Mouse (Mus musculus): ENCODE measurements around the gene Insyn1. TPM values are rescaled to one million over a fixed set of nuclear protein-coding genes. Genes with fewer than 3 reads are reported as not detected.

Insyn1 gene
- 10 to 100 TPM; 21.3 to 34.2 (median 28.3) TPM for total RNA-seq (2022)

DNA sequence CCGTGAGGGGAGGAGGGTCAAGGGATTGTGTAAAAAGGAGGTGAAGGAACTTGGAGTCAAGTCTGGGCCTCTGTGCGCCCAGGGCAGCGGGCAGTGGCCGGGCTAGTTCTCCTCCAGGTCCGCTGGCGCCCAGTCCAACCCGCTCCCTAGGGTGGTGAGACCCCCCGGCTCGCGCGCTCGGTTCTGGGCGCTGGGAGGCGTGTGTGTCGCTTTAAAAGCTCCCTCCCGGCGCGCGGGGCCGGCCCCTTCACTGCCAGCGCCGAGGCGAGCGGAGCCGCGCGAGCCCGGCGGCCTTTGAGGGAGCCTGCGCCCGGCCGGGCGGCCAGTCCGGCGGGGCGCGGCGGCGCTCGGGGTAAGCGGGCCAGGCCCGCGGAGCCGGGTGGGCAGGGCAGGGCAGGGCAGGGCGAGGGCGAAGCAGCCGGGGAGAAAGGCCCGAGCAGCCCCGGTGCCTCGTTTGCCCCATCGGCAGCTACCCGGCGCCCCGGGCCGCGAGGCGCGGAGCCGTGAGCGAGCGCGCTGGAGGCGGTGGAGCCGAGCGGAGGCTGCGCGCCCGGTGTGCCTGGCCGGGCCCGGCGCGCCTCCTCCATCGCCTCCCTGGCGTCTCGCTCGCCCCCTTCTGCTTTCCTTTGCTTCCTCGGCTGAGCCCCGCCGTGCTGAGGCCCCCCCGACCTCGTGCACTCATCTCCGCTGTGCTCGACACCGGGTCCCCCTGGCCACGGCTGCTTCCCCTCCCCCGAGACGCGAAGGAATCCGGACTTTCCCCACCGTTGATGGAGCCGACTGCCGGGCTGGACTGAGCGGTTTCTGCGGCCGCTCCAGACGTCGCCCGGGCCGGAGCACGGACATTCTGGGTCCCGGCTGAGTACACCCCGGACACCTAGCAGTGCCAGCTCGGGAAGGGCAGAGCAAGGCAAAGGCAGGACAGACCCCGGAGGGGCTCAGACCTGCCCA lies at the start of gene Insyn1:
TSS of gene Insyn1 (plus strand) at position 753 of the 951 bp plus-strand sequence.
- DNase-seq (ENCODE audit: low spot score in 2 of 2), result peak; percentile 20 to 35

DNA sequence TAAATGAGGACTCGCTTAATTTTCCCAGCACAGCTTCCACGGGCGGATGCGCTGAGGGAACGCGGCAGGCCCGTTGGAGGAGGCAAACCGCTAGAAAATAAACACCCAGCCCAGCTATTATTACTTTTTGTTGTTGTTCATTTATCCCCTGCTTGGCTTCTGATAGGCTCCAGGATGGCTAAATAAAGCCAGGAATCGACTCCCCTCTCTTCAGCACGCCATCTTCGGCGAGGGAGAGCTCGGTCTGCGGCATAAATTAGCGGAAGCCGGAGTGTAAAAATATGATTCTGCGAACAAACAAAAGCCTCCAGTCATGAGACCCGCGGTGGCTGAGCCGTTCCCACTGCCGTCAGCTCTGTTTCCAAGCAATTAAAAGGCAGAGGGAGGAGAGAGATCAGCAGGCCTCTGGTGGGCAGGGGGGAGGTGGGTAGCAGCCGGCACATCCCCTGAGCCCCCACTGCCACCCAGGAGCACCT lies 49.4 kb upstream of the Insyn1 start:
- DNase-seq (ENCODE audit: low spot score in 2 of 2), result no peak

DNA sequence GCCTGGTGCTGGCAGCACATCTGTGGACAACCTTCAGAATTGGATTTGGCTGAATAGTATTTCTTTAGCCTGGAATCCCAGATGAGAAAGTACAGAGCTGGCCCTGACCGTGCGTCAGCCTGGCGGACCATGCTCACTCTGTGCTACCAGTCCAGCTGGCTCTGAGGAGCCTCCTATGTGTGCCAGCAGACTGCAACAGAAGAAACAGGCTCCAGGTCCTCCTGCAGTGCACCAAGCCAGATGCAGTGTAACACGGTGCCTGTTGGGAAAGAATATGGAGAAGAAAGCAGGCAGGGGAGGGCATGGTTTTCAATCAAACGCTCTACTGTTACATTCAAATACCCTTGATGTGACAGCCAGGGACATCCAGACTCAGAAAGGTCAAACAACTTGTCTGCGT lies 48.3 kb upstream of the Insyn1 start:
- peak; percentile 8 to 40 for DNase-seq (ENCODE audit: low spot score in 2 of 2)

- DNase-seq (ENCODE audit: low spot score in 2 of 2), result no peak
Measured at GRCm38 (mm10) chr9:58440614-58441013, 47.8 kb upstream of the Insyn1 start.

DNA sequence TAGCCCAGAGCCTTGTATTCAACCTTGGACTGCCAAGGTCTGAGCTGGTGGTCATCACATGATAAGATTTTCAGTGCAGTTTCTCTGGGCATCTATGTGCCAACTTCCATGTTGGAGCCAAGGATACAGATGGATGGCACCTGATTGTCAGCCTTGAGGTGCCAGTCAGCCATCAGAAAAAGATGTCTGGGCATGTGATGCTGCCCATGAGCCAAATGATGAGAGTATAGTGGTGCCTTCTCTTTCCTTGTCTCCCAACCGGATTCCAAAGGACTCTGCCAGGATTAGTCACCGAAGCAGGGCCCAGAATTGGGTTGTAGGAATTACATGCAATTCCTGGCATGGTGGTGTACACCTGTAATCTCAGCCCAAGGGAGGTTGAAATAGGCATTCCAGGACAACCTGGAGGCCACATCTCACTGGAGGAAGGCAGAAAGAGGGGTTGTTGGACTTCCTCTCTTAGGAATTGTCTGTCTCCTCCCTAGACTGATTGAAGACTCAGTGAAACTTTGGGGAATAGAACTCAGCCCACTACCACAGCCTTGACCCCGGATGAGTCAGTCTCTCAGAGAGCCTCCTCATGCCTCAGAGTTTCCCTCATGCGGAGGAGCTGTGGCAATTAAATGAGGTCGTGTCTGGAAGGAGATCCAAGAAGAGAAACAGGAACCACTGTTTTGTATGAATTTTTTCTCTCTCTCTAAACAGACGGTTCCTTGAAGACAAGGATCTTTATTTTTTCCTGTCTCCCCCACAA lies 46.9 kb upstream of the Insyn1 start:
- no peak for DNase-seq (ENCODE audit: low spot score in 2 of 2)

GRCm38 (mm10) chr9:58442105-58443010 lies 46.0 kb upstream of the Insyn1 start:
- DNase-seq (ENCODE audit: low spot score in 2 of 2), result no peak

DNA sequence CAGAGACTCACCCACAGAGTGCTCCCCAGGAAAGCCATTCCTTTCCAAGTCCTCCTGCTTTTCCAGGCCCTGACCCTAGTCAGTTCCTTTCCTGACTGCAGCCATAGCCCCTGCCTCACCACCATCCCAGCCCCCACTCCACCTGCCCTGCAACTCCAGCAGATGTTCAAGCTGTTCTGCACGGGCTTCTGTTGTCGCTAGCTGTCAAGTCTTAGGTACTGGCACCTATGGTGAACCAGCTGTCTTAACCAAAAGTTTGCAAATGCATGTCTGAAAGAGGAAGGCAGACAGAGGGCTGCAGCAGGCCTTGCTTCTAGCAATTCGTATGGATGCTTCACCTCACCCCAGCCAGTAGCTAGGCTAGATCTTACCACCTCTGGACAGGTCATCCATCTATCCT lies 45.3 kb upstream of the Insyn1 start:
- DNase-seq (ENCODE audit: low spot score in 2 of 2), result no peak

DNA sequence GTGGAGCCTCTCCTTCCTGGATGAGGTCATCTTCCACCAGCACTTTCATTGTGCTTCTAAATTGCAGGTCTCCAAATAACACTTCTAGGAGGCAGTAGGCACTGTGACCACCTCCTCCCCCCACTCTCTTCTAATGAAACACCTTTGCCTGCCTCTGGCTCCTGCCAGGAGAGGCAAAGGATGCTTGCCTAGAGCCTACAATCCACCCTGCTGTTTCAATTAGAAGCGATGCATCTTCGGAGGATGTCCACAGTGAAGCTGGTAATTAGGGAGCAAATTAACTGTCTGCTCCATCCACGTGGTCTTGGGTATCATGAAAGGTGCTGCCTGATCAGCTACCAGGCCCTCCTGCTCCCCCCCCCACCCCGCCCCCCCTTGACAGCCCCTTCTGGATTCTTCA lies 41.6 kb upstream of the Insyn1 start:
- no peak for DNase-seq (ENCODE audit: low spot score in 2 of 2)

- DNase-seq (ENCODE audit: low spot score in 2 of 2), result no peak
Measured at GRCm38 (mm10) chr9:58447997-58448595, 40.3 kb upstream of the Insyn1 start.

DNA sequence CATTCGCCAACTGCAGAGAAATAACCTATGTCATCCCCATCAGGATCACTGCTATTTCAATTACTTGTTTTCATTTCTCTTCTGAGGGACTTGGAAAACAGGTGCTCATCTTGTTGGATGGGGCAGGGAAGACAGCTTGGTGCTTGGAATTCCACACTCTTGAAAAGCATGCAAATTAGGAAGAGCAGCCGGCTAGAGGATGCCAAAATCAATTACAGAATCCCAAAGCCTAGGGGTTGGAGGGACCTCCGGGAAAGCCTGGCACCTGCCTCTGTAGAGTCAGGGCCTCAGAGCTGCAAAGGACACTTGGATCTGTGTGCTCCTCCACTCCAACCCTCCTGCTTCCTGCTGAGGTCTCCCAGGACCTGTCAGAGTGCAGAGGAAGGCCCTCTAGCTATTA lies 38.9 kb upstream of the Insyn1 start:
- no peak for DNase-seq (ENCODE audit: low spot score in 2 of 2)

DNA sequence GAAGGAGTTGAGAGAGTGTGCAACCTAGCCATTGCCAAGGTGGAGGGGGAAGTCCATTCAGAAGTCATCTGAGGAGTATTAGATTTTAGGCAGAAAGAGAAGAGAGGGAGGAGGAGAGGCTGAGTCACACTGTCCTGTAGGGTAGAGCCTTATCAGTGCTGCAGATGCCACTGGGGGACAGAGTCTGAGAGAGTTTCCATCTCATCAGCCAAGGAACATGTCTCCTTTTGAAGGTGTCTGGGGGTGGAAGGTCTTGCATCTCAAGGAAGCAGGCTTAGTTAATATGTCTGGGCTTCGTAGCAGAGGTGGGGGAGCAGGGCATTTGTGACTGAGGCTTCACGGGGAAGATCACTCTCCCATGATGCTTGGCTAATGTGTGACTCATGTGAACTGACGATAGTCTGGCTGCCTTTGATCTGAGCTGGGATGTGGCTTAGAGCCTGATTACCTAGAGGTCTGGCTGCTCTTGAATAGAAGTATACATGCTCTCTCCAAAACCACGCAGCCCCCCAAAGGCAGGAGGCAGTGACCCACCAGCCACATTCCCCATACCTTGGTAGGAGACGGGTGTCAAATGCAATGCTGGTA lies 34.5 kb upstream of the Insyn1 start:
- no peak for DNase-seq (ENCODE audit: low spot score in 2 of 2)

- no peak for DNase-seq (ENCODE audit: low spot score in 2 of 2)
Measured at GRCm38 (mm10) chr9:58454886-58455285, 33.5 kb upstream of the Insyn1 start.

DNA sequence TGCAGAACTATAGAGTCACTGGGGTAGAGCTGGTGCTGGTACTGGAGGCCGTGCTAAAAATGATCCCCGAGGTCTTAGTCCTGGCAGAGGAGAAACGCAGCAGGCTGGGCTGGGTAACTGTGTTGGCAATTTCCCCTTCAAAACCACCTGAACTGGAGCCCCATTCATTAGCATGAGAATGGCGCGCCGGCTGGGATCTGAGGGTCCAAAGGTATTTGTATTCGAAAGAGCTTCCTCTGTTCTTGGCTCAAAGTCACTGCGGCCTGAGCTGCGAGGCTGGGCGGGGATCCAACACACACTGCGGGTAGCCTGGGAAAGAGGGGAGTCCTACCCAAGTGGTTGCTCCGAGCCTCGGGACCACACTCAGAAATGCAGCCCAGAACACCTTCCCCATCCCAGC lies 32.6 kb upstream of the Insyn1 start:
- DNase-seq (ENCODE audit: low spot score in 2 of 2), result no peak

- DNase-seq (ENCODE audit: low spot score in 2 of 2), result no peak
Measured at GRCm38 (mm10) chr9:58457481-58457955, 30.9 kb upstream of the Insyn1 start.

- DNase-seq (ENCODE audit: low spot score in 2 of 2), result no peak
Measured at GRCm38 (mm10) chr9:58458341-58458740, 30.1 kb upstream of the Insyn1 start.

DNA sequence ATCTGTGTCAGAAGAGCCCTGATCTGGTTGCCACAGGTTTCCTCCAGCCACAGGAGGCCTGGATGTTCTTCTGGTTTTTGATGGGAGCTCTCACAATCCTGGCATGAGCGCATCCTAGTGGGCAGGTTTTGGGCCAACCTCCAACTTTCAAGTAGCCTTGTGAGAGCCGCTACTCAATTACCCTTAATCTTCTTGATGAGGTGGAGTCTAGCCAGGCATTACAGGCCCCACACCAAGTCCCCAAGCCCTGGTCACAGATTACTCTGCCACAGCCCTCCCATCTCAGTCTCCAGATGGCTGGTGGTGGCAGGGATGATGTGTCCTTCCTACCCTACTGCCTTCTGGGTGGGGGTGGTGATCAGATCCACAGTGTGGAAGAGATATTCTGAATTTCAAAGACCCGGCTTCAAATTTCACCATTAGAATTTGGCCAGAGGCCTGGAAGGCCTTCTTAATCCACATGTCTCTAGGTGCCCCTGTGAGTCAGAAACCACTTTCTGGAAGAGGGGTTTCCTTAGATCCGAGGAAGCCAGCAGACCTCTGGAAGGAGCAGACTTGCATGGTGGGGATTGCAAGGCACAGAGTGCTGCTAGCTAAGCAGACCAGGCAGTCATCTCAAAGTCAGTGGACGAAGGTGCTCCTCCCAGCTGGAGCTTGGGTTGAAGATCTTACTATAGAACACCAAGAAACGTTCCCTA lies 29.4 kb upstream of the Insyn1 start:
- DNase-seq (ENCODE audit: low spot score in 2 of 2), result no peak

DNA sequence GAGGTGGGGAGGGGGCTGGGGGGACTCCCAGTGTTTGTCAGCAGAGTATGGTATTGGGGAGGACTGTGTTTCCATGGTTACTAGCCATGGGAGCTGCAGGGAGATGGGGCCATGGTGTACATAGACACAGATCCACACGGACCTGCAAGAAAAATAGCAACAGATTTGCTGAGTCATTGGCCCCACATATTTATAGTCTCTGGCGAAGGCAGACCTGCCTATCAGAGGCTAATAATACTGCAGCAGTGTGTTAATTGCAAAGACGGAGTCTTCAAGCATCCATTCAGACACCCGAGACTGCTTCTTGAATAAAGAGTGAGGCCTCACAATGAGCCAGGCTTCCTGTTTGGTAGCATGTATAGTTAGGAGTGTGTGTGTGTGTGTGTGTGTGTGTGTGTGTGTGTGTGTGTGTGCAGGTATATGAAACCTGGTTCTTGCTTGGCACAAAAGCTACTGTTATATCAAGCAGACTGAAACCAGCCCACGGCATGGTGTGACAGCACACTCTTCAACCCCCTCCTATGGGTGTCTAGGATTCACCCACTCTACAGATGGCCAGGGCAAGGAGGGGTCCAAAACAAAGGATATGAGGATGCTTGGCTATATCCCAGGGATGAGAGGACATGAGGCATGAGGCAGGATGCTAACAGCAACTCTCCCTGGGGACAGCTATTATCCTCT lies 20.9 kb upstream of the Insyn1 start:
- no peak for DNase-seq (ENCODE audit: low spot score in 2 of 2)

- DNase-seq (ENCODE audit: low spot score in 2 of 2), result no peak
Measured at GRCm38 (mm10) chr9:58470466-58470865, 17.9 kb upstream of the Insyn1 start.

GRCm38 (mm10) chr9:58473211-58473815 lies 15.1 kb upstream of the Insyn1 start:
- peak in 1 of 2 experiments; percentile 20 for DNase-seq (ENCODE audit: low spot score in 2 of 2)

Measured in gastrocnemius, adult 8-10 months (tissue).